Mouse (Mus musculus): ENCODE results near the gene Smim6. TPM values are rescaled to one million over a fixed set of nuclear protein-coding genes. Genes with fewer than 3 reads are reported as not detected.

The Smim6 gene
- polyA plus RNA-seq (2015; fragmentation: Nextera tagmentation; extraction: Ambion mirVana) = 3.0 and 3.2 TPM in 2 replicates

DNA sequence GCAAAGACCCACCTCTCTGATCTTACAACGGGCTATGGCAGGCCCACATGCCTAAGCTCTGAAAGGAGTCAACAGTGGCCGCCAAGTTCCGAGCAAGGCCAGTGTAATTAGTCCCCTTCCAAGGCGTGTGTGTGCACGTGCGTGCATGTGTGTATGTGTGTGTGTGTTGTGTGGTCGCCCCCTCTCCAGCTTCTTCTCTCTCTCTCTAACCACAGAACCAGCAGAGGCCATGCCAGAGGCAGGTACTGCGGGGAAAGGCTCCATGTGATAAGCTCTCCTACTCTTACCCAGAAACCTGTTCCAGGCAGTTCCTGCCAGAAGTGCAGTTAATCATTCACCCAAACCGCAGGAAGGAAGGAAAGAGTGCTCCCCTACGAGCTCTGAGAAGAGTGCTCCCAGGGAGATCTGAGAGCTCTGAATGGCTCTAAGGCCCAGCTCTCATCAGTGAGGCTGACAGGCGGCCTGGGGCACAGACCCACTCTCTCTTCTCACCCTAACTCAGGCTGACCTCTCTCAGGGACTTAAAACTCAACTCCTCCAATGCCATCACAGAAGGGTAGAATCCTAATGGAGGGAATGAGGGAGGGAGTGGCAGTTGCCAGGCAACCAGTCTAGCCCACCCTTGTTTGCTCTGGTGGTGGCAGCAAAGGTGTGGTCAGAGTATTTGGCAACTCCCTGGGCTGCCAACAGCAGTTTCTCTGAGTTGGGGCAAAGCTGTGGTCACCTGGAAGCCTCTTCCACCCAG lies at the start of gene Smim6:
Gene Smim6, plus strand, starts transcription at position 386 of the 745 bp plus-strand sequence.
- DNase-seq = no peak
- Histone ChIP-seq H3K4me3 (replicated peaks) (no peak within 1 kb of the TSS; the same call in 1 of the 2 replicates), H3K27me3 (no peaks in the 10 kb centered on the region), H3K27ac (peak within 1 kb of the TSS; percentile 94), H3K4me1 (replicated peaks) (peaks cover 89% of the 10 kb centered on the region), H3K9ac (peak within 1 kb of the TSS; percentile 66), H3K9me3 (replicated peaks) (no peaks in the 10 kb centered on the region), H3K4me2 (peak within 1 kb of the TSS; percentile 45), H3K36me3 (peaks cover 58% of the 10 kb centered on the region)
- peak; percentile 69 for ATAC-seq (ENCODE audit: low read depth)
- WGBS (ENCODE audit: insufficient replicate concordance) = 14% methylated on average over 11 of the region's 11 CpGs

DNA sequence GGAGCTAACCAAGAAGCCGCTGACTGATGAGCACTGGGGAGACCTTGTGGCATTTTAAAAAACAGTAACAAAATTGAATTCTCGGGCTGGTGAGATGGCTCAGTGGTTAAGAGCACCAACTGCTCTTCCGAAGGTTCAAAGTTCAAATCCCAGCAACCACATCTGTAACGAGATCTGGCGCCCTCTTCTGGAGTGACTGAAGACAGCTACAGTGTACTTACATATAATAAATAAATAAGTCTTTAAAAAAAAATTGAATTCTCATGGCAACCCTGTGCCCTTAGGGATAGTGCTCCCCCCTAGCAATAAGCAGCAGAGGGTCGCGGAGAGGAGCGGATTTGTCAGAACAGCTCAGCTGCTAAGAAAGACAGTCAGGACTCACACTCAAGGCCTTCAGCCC lies 47.9 kb upstream of the Smim6 start:
- WGBS (ENCODE audit: insufficient replicate concordance) = 69% methylated on average over 8 of the region's 8 CpGs
- H3K27me3 ChIP-seq = peaks cover 44% of the 10 kb centered on the region

DNA sequence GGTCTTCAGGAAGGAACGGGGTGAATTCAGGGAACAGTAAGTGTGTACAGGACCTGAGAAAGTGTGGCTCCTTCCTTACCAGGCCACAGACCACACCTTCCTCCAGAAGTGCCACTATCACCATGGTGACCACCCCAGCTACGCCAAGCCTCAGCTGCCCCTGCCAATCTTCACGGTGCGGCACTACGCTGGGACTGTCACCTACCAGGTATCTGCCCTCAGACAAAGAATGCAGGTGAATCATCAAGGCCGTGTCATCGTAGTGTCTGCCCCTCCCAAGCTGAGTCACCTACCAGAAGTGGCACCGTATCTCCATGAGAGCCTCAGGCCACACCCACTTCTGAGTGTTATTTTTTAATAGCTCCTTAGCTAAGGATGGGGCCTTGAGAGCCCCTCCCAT lies 42.4 kb upstream of the Smim6 start:
- Histone ChIP-seq H3K9ac (no peak overlapping the region), H3K27me3 (peaks cover 5% of the 10 kb centered on the region; the same call in 1 of the 2 replicates), H3K4me1 (replicated peaks) (peaks cover 23% of the 10 kb centered on the region), H3K27ac (peak overlapping the region; percentile 6; the same call in 1 of the 2 replicates), H3K4me3 (replicated peaks) (no peak overlapping the region), H3K4me2 (peak overlapping the region; percentile 18; the same call in 1 of the 2 replicates), H3K36me3 (no peaks in the 10 kb centered on the region), H3K9me3 (replicated peaks) (no peaks in the 10 kb centered on the region)
- DNase-seq = peak; percentile 42
- 42% methylated on average over 8 of the region's 8 CpGs for WGBS (ENCODE audit: insufficient replicate concordance)
- ATAC-seq (ENCODE audit: low read depth) = peak; percentile 44

More for the DNA sequence above, 47.9 kb upstream of the Smim6 start:
- H3K9me3 ChIP-seq (replicated peaks) = no peaks in the 10 kb centered on the region
- peaks cover 12% of the 10 kb centered on the region for H3K4me1 ChIP-seq (replicated peaks)
- no peak overlapping the region for H3K4me2 ChIP-seq
- DNase-seq = no peak
- H3K36me3 ChIP-seq = no peaks in the 10 kb centered on the region
- no peak overlapping the region for H3K27ac ChIP-seq
- H3K9ac ChIP-seq = no peak overlapping the region
- no peak for ATAC-seq (ENCODE audit: low read depth)
- no peak overlapping the region for H3K4me3 ChIP-seq (replicated peaks)

DNA sequence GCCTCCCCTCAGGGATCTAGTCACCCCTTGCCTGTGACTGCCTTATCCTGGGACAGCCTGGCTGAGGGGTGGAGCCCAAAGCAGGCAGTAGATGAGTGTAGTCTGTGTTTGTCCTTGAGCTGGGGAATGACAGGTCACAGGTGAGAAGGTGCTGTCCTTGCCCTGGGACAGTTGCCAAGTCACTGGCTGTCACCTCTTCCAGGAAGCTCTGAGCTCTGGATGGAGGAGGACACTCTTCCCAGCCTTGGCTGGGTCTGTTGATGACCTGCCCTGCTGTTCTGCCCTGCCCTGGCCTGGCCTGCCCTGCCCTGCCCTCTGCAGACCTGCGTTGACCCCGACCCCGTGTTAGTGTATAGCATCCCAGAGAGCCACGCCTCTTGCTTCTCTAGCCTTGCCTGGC lies 39.4 kb upstream of the Smim6 start:
- Histone ChIP-seq H3K9ac (no peak overlapping the region), H3K27ac (no peak overlapping the region), H3K4me3 (replicated peaks) (no peak overlapping the region), H3K36me3 (no peaks in the 10 kb centered on the region), H3K27me3 (no peaks in the 10 kb centered on the region), H3K4me2 (no peak overlapping the region), H3K4me1 (replicated peaks) (peaks cover 33% of the 10 kb centered on the region), H3K9me3 (replicated peaks) (no peaks in the 10 kb centered on the region)
- WGBS (ENCODE audit: insufficient replicate concordance) = 71% methylated on average over 4 of the region's 4 CpGs
- peak; percentile 49 for ATAC-seq (ENCODE audit: low read depth)
- DNase-seq = no peak

DNA sequence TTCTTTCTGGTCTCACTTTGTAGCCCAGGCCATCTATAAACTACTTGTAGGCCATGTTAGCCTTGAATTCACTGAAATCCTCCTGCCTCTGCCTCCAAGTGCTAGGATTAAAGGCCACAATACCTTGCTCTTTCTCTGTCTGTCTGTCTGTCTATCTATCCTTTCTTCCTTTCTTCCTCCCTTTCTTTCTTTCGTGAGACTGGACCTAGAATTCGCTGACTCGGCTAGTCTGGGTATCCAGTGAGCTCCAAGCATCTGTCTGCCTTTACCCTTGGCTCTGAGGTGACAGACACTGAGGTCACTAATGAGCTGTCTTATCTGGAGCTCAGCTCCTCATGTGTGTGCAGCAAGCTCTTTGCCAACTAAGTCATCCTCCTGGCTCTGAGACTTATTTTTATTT lies 35.9 kb upstream of the Smim6 start:
- Histone ChIP-seq H3K4me3 (replicated peaks) (no peak overlapping the region), H3K36me3 (no peaks in the 10 kb centered on the region), H3K27me3 (no peaks in the 10 kb centered on the region), H3K9me3 (replicated peaks) (no peaks in the 10 kb centered on the region), H3K4me1 (replicated peaks) (peaks cover 22% of the 10 kb centered on the region), H3K9ac (no peak overlapping the region), H3K4me2 (no peak overlapping the region), H3K27ac (no peak overlapping the region)
- DNase-seq (no peak), ATAC-seq (ENCODE audit: low read depth) (no peak)
- WGBS (ENCODE audit: insufficient replicate concordance) = 83% methylated on average over 3 of the region's 3 CpGs

DNA sequence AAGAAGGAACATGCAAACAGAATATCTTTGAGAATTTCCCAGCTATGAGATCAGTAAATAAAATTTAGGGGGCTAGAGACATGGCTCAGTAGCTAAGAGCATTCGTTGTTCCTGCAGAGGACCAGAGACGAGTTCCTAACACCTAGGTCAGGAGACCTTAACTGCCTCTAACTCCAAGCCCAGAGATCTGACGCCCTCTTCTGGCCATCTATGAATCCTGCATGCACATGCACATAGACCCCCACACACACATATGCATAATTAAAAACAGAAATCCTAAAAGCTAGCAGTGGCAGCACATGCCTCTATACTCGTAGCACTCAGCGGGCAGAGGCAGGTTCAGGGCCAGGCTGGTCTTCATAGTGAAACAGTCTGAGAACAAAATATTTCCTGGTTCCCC lies 35.4 kb upstream of the Smim6 start:
- Histone ChIP-seq H3K9me3 (replicated peaks) (no peaks in the 10 kb centered on the region), H3K4me1 (replicated peaks) (peaks cover 22% of the 10 kb centered on the region), H3K27ac (no peak overlapping the region), H3K4me2 (no peak overlapping the region), H3K9ac (no peak overlapping the region), H3K36me3 (no peaks in the 10 kb centered on the region), H3K4me3 (replicated peaks) (no peak overlapping the region), H3K27me3 (no peaks in the 10 kb centered on the region)
- DNase-seq (no peak), ATAC-seq (ENCODE audit: low read depth) (no peak)
- 68% methylated on average over 5 of the region's 5 CpGs for WGBS (ENCODE audit: insufficient replicate concordance)

DNA sequence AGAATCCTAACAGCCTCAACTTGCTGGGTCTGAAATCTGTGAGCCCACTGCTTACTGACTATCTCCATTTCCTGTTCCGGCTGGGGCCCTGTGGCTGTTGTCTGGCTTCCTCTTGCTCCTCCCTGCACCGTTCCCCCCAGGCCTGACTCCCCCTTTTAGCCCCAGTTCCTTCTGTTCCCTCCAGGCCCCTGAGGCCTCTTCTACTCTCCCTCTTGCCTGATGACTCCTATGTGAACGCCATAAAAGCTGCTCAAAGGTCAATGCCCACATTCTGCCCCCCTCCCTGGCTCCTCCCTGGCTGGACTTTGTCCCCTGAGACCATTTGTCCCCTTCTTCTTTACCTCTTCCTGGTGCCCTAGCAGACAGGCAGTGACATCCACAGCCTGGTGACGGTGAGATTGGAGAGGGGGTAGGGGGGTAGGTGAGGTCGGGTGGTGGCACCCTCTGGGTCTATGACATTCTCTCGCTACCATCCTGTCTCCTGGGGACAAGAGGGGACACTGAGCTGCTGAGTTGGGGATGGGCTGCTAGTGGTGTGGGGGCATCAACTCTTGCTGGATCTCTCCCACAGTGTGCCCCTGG lies 34.6 kb upstream of the Smim6 start:
- WGBS (ENCODE audit: insufficient replicate concordance) = 30% methylated on average over 6 of the region's 6 CpGs
- peaks cover 8% of the 10 kb centered on the region for H3K27me3 ChIP-seq
- peaks cover 15% of the 10 kb centered on the region for H3K4me1 ChIP-seq (replicated peaks)
- H3K9ac ChIP-seq = no peak overlapping the region
- ATAC-seq (ENCODE audit: low read depth) = no peak
- no peaks in the 10 kb centered on the region for H3K9me3 ChIP-seq (replicated peaks)
- H3K27ac ChIP-seq = no peak overlapping the region
- H3K36me3 ChIP-seq = no peaks in the 10 kb centered on the region
- no peak overlapping the region for H3K4me3 ChIP-seq (replicated peaks)
- H3K4me2 ChIP-seq = no peak overlapping the region
- DNase-seq = no peak

DNA sequence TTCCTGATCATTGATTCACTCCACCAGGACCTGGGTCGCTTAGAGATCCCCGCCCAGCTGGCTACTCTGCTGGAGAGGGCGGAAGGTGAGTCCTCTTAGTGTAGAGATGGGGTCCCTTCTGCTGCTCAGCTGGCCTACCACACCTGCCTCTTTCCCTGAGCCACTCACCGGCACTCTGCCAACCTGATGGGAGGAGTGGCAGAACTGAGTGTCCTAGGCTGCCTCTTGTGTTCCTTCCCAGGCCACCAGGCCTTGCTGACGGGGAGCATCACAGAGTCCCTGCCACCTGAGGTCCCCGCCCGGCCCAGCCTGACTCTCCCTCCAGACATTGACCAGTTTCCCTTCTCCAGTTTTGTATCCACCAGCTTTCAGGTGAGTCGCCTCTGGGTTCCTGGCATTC lies 33.7 kb upstream of the Smim6 start:
- Histone ChIP-seq H3K9ac (no peak overlapping the region), H3K27ac (no peak overlapping the region), H3K36me3 (no peaks in the 10 kb centered on the region), H3K4me1 (replicated peaks) (peaks cover 11% of the 10 kb centered on the region), H3K27me3 (peaks cover 16% of the 10 kb centered on the region), H3K9me3 (replicated peaks) (no peaks in the 10 kb centered on the region), H3K4me2 (no peak overlapping the region), H3K4me3 (replicated peaks) (no peak overlapping the region)
- ATAC-seq (ENCODE audit: low read depth) (no peak), DNase-seq (no peak)
- 68% methylated on average over 8 of the region's 8 CpGs for WGBS (ENCODE audit: insufficient replicate concordance)

DNA sequence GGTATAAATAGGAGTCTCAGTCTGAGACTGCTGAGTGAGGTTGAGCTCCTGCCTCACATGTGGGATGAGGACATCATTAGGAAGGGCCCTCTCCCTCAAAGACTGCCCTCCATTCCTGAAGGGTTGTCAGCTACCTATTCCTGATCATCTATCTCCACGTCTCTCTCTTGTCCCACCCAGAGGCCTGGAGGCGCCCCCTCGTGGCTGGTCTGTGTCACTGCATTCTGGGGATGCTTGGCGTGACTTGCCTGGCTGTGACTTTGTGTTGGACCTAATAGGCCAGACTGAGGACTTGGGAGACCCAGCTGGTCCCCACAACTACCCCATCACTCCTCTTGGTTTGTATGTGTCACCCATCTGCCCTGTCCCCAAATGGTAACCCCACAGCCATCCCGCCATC lies 30.8 kb upstream of the Smim6 start:
- H3K4me2 ChIP-seq = no peak overlapping the region
- H3K36me3 ChIP-seq = no peaks in the 10 kb centered on the region
- peaks cover 34% of the 10 kb centered on the region for H3K27me3 ChIP-seq
- no peak overlapping the region for H3K9ac ChIP-seq
- no peak overlapping the region for H3K27ac ChIP-seq
- no peaks in the 10 kb centered on the region for H3K9me3 ChIP-seq (replicated peaks)
- H3K4me3 ChIP-seq (replicated peaks) = no peak overlapping the region
- peaks cover 15% of the 10 kb centered on the region for H3K4me1 ChIP-seq (replicated peaks)
- ATAC-seq (ENCODE audit: low read depth) (no peak), DNase-seq (peak; percentile 56)
- WGBS (ENCODE audit: insufficient replicate concordance) = 16% methylated on average over 5 of the region's 5 CpGs

DNA sequence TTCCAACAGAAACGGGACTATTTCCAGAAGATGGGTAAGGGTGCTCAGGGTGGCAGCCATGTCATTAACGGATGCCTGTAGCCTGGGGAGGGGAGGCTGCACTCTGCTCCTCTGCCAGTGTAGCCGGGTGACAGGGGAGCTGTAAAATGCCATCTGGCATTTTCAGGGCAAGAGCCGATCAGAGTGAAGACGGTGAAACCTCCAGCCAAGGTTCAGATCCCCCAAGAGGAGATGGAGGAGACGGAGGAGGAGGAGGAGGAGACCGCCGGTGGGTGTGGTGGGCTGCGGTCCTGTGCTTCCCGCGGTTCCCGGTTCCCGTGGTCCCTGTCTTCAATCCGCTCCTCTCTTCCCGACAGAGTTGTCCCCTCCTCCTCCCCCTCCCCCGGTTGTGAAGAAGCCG lies 28.6 kb upstream of the Smim6 start:
- Histone ChIP-seq H3K4me3 (replicated peaks) (no peak overlapping the region), H3K9ac (no peak overlapping the region), H3K9me3 (replicated peaks) (no peaks in the 10 kb centered on the region), H3K4me2 (no peak overlapping the region), H3K27ac (no peak overlapping the region), H3K4me1 (replicated peaks) (0 out of 2 replicates have a peak, but pooled peaks cover 5% of the 10 kb centered on the region), H3K36me3 (no peaks in the 10 kb centered on the region), H3K27me3 (peaks cover 34% of the 10 kb centered on the region)
- DNase-seq (no peak), ATAC-seq (ENCODE audit: low read depth) (no peak)
- WGBS (ENCODE audit: insufficient replicate concordance) = 27% methylated on average over 17 of the region's 17 CpGs

DNA sequence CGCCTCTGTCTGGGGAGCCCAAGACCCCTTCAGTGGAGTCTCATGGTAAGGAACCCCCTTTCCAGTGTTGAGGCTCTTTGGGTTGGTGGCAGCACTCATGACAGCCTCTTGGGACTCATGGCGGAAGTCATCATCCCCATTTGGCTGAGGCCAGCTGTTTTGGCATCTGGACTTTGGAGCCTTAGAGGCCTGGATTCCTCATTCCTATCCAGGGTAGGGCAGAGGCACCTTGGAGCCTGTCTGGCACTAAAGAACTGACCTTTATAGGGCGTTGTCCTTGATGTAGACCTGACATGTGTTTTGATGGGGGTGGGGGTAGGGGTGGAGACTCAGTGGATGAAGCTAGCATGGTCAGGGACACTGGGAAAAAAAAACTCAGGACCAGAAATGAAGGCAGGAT lies 27.5 kb upstream of the Smim6 start:
- Histone ChIP-seq H3K9ac (no peak overlapping the region), H3K9me3 (replicated peaks) (no peaks in the 10 kb centered on the region), H3K4me1 (replicated peaks) (0 out of 2 replicates have a peak, but pooled peaks cover 5% of the 10 kb centered on the region), H3K27me3 (peaks cover 34% of the 10 kb centered on the region), H3K4me3 (replicated peaks) (no peak overlapping the region), H3K27ac (no peak overlapping the region), H3K36me3 (no peaks in the 10 kb centered on the region), H3K4me2 (no peak overlapping the region)
- DNase-seq (no peak), ATAC-seq (ENCODE audit: low read depth) (no peak)
- WGBS (ENCODE audit: insufficient replicate concordance) = 85% methylated on average over 3 of the region's 3 CpGs

DNA sequence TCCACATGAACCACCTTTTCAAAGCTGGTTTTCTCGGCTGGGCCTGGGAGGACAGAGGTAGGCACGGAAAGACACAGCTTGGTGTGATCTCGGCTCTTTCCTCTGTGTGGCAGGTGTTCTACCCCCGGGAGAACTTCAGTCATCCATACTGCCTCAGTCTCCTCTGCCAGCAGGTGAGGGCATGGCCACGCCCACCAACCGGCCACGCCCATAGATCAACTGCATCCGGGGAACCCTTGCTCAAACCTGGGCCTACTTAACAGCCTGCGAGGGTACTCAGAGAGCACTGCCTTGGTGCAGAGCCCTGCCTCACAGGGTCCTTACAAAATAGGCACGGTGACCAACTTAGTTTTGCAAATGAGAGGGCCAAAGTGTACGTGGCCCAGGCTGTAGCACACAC lies 26.5 kb upstream of the Smim6 start:
- H3K36me3 ChIP-seq = no peaks in the 10 kb centered on the region
- H3K27ac ChIP-seq = no peak overlapping the region
- H3K4me3 ChIP-seq (replicated peaks) = no peak overlapping the region
- peaks cover 34% of the 10 kb centered on the region for H3K27me3 ChIP-seq
- H3K4me2 ChIP-seq = no peak overlapping the region
- H3K9ac ChIP-seq = no peak overlapping the region
- H3K4me1 ChIP-seq (replicated peaks) = 0 out of 2 replicates have a peak, but pooled peaks cover 5% of the 10 kb centered on the region
- DNase-seq (no peak), ATAC-seq (ENCODE audit: low read depth) (no peak)
- H3K9me3 ChIP-seq (replicated peaks) = no peaks in the 10 kb centered on the region
- 67% methylated on average over 11 of the region's 11 CpGs for WGBS (ENCODE audit: insufficient replicate concordance)

All from liver, embryonic 13.5 days (tissue).